Mouse (Mus musculus) liver, embryonic 11.5 days (tissue): ENCODE measurements around the gene Rps29. TPM values are rescaled to one million over a fixed set of nuclear protein-coding genes. Genes with fewer than 3 reads are reported as not detected.
"Not testable (repeated sequence)": the region's sequence is repeated elsewhere in the genome, so short reads cannot be mapped to it uniquely, and the experiment has no call there.

ENCODE experiments used
- ATAC-seq: fragments of 200-750 bp; cut with Nextera tagmentation; replicated peaks from 2 replicates; pipeline ENCODE4 v1.8.0; 2017; ENCODE audit warnings: moderate number of reproducible peaks, mild to moderate bottlenecking, moderate TSS enrichment, moderate library complexity; ENCODE audit not compliant: low FRiP score
- DNase-seq: peaks from one replicate; pipeline ENCODE4 v3.0.0-alpha.2; 2017; ENCODE audit warnings: low spot score
- H3K27ac ChIP-seq: fragments of 300-500 bp; sonication (generic); 2 replicates; pipeline ENCODE4 v1.5.1; 2014; ENCODE audit warnings: mild to moderate bottlenecking, low read depth, low read length, control low read depth
- H3K27me3 ChIP-seq: fragments of 300-500 bp; sonication (generic); replicated peaks from 2 replicates; pipeline ENCODE4 v1.6.1; 2014; ENCODE audit warnings: low read length, mixed read lengths; ENCODE audit not compliant: control insufficient read depth, insufficient read depth
- H3K36me3 ChIP-seq: fragments of 300-500 bp; sonication (generic); 2 replicates; pipeline ENCODE4 v1.6.1; 2014; ENCODE audit warnings: mild to moderate bottlenecking, low read length, moderate library complexity, mixed read lengths; ENCODE audit not compliant: control insufficient read depth, insufficient read depth
- H3K4me1 ChIP-seq: fragments of 300-500 bp; sonication (generic); replicated peaks from 2 replicates; pipeline ENCODE4 v1.6.1; 2014; ENCODE audit warnings: low read length, mixed read lengths; ENCODE audit not compliant: control insufficient read depth, insufficient read depth
- H3K4me2 ChIP-seq: fragments of 300-500 bp; sonication (generic); 2 replicates; pipeline ENCODE4 v1.6.1; 2014; ENCODE audit warnings: mild to moderate bottlenecking, control low read depth, moderate library complexity
- H3K4me3 ChIP-seq: fragments of 300-500 bp; sonication (generic); 2 replicates; pipeline ENCODE4 v1.5.1; 2014; ENCODE audit warnings: low read depth, low read length, control low read depth
- H3K9ac ChIP-seq: fragments of 300-500 bp; sonication (generic); 2 replicates; pipeline ENCODE4 v1.6.1; 2014; ENCODE audit warnings: low read depth, low read length, control low read depth
- H3K9me3 ChIP-seq: fragments of 300-500 bp; sonication (generic); 2 replicates; pipeline ENCODE4 v1.6.1; 2016; ENCODE audit warnings: low read length, inconsistent platforms, mixed read lengths; ENCODE audit not compliant: control insufficient read depth
- WGBS: fragments of 180-500 bp; shearing (Covaris S2); extraction: QIAGEN DNeasy Blood & Tissue Kit; methylation state at CpG from one replicate; pipeline ENCODE4 v1.1.7; 2014; 5-methylcytosine and 5-hydroxymethylcytosine counted together
- polyA plus RNA-seq: library from polyadenylated mRNA; unstranded; fragments of >200 nt; fragmentation: Nextera tagmentation; extraction: Ambion mirVana; gene quantifications from 2 replicates; pipeline ENCODE4 v1.2.1, GENCODE M21; 2014

The Rps29 gene
- 1,745 and 1,937 TPM in 2 replicates for polyA plus RNA-seq

DNA sequence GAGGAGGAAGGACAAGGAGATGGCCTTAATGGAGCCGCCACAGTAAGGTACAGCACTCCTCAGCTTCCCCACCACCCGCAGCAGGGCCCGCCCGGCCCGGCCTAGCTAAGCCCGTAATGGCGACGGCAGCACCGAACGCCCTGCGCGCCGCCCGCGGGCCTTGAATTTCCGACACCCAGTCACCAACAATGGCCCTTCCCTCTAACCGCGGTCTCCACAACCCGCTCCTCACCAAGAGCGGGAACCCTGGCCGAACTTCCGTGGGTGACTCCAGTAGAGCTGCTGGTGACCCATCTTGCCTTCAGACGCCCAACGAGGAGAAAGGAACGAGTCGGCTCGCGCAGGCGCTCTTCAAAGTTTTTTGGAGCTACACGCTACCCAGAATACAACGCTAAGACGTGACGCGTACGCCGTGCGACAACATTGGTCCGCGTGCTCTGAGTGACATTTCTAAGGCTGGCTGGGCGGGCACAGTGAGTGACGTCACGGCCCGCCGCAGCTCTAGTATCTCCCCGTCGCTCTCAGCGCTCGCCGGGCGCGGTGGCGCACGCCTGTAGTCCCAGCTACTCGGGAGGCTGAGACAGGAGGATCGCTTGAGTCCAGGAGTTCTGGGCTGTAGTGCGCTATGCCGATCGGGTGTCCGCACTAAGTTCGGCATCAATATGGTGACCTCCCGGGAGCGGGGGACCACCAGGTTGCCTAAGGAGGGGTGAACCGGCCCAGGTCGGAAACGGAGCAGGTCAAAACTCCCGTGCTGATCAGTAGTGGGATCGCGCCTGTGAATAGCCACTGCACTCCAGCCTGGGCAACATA, at the start of gene Rps29:
TSS of gene Rps29 (minus strand) at position 422 of the 813 bp plus-strand sequence.
- H3K27me3 ChIP-seq, H3K9me3 ChIP-seq: not testable (repeated sequence)
- Histone ChIP-seq H3K4me2 (peak within 1 kb of the TSS; percentile 77), H3K27ac (peak within 1 kb of the TSS; percentile 90), H3K9ac (peak within 1 kb of the TSS; percentile 97), H3K36me3 (peaks cover 12% of the 10 kb centered on the region), H3K4me3 (peak within 1 kb of the TSS; percentile 77), H3K4me1 (peaks cover 12% of the 10 kb centered on the region; the same call in 1 of the 2 replicates)
- DNase-seq (peak; percentile 100), ATAC-seq (peak; percentile 96)
- under 1% methylated on average over 58 of the region's 68 CpGs for WGBS

DNA sequence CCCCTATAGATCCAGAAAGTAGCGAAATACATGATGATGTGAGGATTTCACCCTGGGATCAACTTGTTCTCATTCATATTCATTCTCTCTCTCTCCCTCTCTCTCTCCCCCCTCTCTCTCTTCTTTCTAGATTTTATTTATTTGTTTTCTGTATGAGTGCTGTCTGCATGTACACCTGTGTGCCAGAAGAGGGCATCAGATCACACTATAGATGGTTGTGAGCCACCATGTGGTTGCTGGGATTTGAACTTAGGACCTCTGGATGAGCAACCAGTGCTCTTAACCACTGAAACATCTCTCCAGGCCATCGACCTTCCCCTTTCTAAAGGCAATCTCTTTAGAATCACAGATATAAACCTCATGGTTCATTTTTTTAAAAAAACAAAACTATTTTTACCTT, 49.5 kb upstream of the Rps29 start:
- H3K27me3 ChIP-seq = no peaks in the 10 kb centered on the region
- H3K36me3 ChIP-seq = peaks cover 21% of the 10 kb centered on the region
- H3K4me1 ChIP-seq = no peaks in the 10 kb centered on the region
- H3K4me3 ChIP-seq = no peak overlapping the region
- 79% methylated on average over 2 of the region's 2 CpGs for WGBS
- H3K4me2 ChIP-seq = no peak overlapping the region
- ATAC-seq (no peak), DNase-seq (no peak)
- H3K9me3 ChIP-seq = no peaks in the 10 kb centered on the region
- no peak overlapping the region for H3K27ac ChIP-seq
- H3K9ac ChIP-seq = no peak overlapping the region

DNA sequence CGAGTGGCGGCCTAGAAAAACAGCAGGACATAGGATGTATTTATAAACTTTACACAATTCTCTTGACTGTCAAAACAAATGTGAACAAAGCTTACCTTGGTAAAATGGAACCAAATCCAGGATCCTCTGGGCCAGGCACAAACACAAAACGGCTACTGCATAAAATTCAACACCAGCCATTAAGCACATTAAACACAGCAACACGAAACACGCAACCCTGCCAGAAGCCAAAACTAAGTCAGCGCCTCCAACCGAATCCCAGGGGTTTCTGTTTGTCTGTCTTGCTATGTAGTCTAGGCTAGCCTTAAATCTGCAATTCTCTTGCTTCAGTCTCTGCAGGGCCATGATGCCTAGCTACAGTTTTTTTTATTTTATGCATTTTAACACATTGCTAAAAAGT, 48.9 kb upstream of the Rps29 start:
- Histone ChIP-seq H3K9ac (no peak overlapping the region), H3K4me2 (no peak overlapping the region), H3K4me3 (no peak overlapping the region), H3K36me3 (peaks cover 19% of the 10 kb centered on the region), H3K4me1 (no peaks in the 10 kb centered on the region), H3K27ac (no peak overlapping the region), H3K9me3 (no peaks in the 10 kb centered on the region), H3K27me3 (no peaks in the 10 kb centered on the region)
- DNase-seq = no peak
- ATAC-seq = no peak
- 97% methylated on average over 7 of the region's 7 CpGs for WGBS

DNA sequence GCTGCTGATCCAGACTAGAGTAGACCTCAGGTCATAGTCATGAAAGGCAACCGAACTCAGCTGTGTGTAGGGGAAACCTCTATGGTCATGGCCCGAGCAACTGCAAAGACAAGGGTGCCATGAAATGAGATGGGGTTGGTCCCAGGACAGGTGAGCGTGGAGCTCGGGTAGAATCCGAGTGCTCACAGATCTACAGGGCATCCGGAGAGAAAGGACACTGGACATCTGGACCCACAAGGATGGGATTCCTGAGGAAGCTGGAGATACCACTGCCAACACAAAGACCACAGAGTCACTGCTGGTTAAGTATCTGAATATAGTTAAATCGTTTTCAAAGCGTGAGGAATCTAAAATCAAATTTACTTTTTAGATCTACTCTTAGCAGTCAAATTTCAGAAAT, 48.4 kb upstream of the Rps29 start:
- DNase-seq (no peak), ATAC-seq (no peak)
- Histone ChIP-seq H3K9me3 (no peaks in the 10 kb centered on the region), H3K4me1 (no peaks in the 10 kb centered on the region), H3K27ac (no peak overlapping the region), H3K9ac (no peak overlapping the region), H3K4me3 (no peak overlapping the region), H3K4me2 (no peak overlapping the region), H3K27me3 (no peaks in the 10 kb centered on the region), H3K36me3 (peaks cover 20% of the 10 kb centered on the region)
- WGBS = 91% methylated on average over 8 of the region's 8 CpGs

DNA sequence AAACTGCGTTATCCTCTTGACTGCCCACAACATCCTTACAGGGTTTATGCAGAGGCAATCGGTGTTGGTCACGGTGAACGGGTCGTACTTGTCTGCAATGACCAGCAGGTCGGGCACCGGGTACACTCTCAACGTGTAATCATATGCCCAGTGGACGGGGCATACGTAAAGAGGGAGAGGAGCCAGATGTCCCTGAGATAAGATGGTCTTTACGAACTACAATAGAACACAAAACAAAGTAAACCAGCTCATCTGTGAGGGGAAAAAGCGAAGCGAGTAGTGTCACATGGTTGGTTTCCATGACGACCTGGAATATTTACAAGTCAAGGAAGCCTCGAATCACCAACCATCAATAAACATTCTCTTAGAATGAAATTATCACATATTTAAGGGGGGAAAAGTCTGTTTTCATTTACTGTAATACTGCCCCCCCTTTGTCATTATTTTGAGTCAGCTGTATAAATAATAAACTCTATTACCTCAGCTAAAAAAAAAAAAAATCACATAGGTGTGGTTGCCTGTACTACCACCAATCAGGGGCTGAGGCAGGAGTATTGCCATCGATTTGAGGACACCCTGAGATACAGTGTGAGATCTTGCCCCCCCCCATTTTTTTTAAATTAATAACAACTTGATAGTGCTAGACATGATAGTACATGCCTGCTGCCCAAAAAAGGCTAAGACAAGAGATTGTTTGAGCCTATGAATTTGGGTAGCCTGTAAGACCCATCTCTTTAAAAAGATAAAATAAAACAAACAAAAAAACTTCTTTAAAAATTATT, 45.3 kb upstream of the Rps29 start, which contains the start of gene Gm49384:
TSS of gene Gm49384 (minus strand) at position 216 of the 782 bp plus-strand sequence.
- peaks cover 26% of the 10 kb centered on the region for H3K36me3 ChIP-seq
- peaks cover 3% of the 10 kb centered on the region for H3K4me1 ChIP-seq
- ATAC-seq (no peak), DNase-seq (no peak)
- H3K4me2 ChIP-seq = no peak within 1 kb of the TSS
- no peak within 1 kb of the TSS for H3K9ac ChIP-seq
- H3K27ac ChIP-seq = no peak within 1 kb of the TSS
- no peak within 1 kb of the TSS for H3K4me3 ChIP-seq
- H3K27me3 ChIP-seq = no peaks in the 10 kb centered on the region
- H3K9me3 ChIP-seq = no peaks in the 10 kb centered on the region
- WGBS = 84% methylated on average over 16 of the region's 16 CpGs

DNA sequence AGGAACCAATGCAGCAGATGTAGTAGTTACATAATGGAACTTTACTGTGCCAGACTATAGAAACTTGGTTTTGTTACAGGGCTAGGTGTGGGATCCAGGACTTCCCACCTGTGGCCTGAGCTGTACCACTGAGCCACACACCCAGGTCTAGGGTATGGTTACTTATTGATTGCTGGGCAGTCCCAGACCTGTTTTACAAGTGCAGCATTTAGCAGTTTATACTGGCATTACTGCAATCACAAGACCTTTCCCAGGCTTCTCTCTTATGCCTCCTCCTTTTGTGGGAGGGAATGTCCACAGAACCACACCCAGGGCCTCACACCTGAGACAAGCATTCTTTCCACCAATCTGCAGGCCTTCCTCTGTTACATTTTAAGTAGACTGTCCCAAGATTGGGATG, 40.0 kb upstream of the Rps29 start:
- Histone ChIP-seq H3K27me3 (no peaks in the 10 kb centered on the region), H3K27ac (no peak overlapping the region), H3K4me1 (peaks cover 13% of the 10 kb centered on the region), H3K36me3 (peaks cover 23% of the 10 kb centered on the region; the same call in 1 of the 2 replicates), H3K4me3 (peak overlapping the region; percentile 99), H3K9me3 (no peaks in the 10 kb centered on the region), H3K4me2 (peak overlapping the region; percentile 82), H3K9ac (no peak overlapping the region)
- DNase-seq = no peak
- ATAC-seq = no peak

DNA sequence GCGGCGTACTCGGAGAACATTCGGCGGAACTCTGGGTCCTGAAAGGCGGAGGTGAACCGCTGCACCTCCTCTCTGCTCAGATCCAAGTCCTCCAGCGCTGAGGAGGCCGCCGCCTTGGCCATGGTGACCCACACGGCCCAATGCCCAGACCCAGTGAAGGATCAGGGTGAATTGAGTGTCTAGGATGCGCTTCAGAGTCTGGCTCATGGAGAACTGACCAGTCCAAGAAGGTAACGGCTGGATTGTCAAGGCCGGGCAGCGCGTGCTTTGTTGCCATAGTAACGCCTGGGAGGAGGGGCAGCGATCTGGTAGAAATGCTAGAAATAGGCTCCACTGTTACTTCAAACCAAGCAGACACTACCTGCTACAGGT, 39.2 kb upstream of the Rps29 start, which contains the start of gene Dnaaf2:
TSS of gene Dnaaf2 (minus strand) at position 266 of the 372 bp plus-strand sequence.
- Histone ChIP-seq H3K9ac (peak within 1 kb of the TSS; percentile 96), H3K27ac (peak within 1 kb of the TSS; percentile 89), H3K4me2 (peak within 1 kb of the TSS; percentile 82), H3K27me3 (no peaks in the 10 kb centered on the region), H3K4me1 (peaks cover 14% of the 10 kb centered on the region), H3K36me3 (peaks cover 20% of the 10 kb centered on the region; the same call in 1 of the 2 replicates), H3K9me3 (no peaks in the 10 kb centered on the region), H3K4me3 (peak within 1 kb of the TSS; percentile 99)
- DNase-seq (peak; percentile 82), ATAC-seq (peak; percentile 42)
- under 1% methylated on average over 18 of the region's 18 CpGs for WGBS

DNA sequence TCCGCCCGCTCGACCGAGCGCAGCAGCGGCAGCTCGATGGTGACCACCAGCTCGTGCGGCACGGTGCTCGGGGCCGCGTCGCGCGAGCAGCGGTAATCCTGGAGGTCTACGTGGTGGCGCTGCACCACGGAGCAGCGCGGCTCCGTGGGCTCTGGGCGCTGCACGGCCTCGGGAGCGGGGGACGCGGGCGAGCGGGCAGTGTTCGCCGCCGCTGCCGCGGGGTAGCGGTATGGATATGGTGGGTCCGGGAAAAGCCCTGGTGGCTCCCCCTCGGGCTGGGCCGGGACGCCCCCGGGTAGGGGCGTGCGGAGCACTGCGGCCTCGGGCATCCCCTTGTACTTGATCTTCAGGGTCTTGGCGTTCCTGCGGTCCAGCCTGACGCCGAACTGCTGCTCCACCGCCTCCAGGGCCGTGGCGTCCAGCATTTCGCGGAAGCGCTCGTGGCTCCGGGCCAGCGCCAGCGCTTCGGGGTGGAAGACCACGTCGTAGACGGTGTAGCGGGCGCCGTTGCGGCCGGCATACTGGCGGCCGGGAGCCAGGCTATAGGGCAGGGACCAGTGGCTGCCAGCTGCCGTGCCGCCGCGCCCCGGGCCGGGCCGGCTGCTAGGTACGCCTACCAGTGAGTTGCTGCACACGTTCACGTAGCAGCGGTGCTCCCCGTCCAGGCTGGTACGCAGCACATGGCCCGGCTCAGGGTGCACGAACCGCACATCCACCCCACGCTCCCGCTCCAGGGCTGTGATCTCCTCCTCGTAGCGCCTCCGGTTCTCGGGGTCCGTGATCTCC, 38.6 kb upstream of the Rps29 start:
- peak overlapping the region; percentile 96 for H3K9ac ChIP-seq
- under 1% methylated on average over 94 of the region's 94 CpGs for WGBS
- H3K9me3 ChIP-seq = no peaks in the 10 kb centered on the region
- peak; percentile 72 for DNase-seq
- no peaks in the 10 kb centered on the region for H3K27me3 ChIP-seq
- peaks cover 14% of the 10 kb centered on the region for H3K4me1 ChIP-seq
- H3K36me3 ChIP-seq = peaks cover 20% of the 10 kb centered on the region; the same call in 1 of the 2 replicates
- peak overlapping the region; percentile 99 for H3K4me3 ChIP-seq
- ATAC-seq = peak; percentile 77
- peak overlapping the region; percentile 82 for H3K4me2 ChIP-seq
- peak overlapping the region; percentile 89 for H3K27ac ChIP-seq
